Comparison of ENCODE assay signal across 16 mouse cellular contexts in genomic region chr14:30784614-30785013, GRCm38 (mm10).
"Had no signal": no experiment of that assay in that cellular context is flagged by ENCODE, and none has a peak within 500 bp of the region (broad histone marks: within the 10 kb centered on the region; RNA-seq: fewer than 3 reads in every experiment).

No protein-coding gene starts in this region.

- H3K27me3 ChIP-seq: liver, embryonic 15.5 days; lung, embryonic 15.5 days; megakaryocyte, embryonic 14.5 days; midbrain, embryonic 13.5 days; midbrain, embryonic 15.5 days; neural tube, embryonic 12.5 days had no signal

- H3K9me3 ChIP-seq: liver, embryonic 15.5 days; lung, embryonic 15.5 days; megakaryocyte, embryonic 14.5 days; midbrain, embryonic 13.5 days; midbrain, embryonic 15.5 days; neural tube, embryonic 12.5 days had no signal

- H3K9ac ChIP-seq: liver, embryonic 15.5 days; liver, postnatal 0 days; lung, embryonic 15.5 days; midbrain, embryonic 13.5 days; midbrain, embryonic 15.5 days; neural tube, embryonic 12.5 days had no signal

- H3K4me1 ChIP-seq: liver, embryonic 15.5 days; lung, embryonic 15.5 days; midbrain, embryonic 13.5 days; midbrain, embryonic 15.5 days; neural tube, embryonic 12.5 days had no signal

- H3K27ac ChIP-seq: liver, embryonic 15.5 days; lung, embryonic 15.5 days; macrophage; midbrain, embryonic 13.5 days; midbrain, embryonic 15.5 days; neural tube, embryonic 12.5 days had no signal

- H3K4me3 ChIP-seq: liver, embryonic 15.5 days; lung, embryonic 15.5 days; megakaryocyte, embryonic 14.5 days; midbrain, embryonic 13.5 days; midbrain, embryonic 15.5 days; neural tube, embryonic 12.5 days had no signal

- DNase-seq: liver, postnatal 0 days; lung, adult 2 months; lung, postnatal 14 days; lung, postnatal 36 days; right cerebral cortex, postnatal 14 days; thymus, adult 18-20 months; thymus, postnatal 14 days; thymus, postnatal 36 days had no signal

- H3K4me2 ChIP-seq: liver, embryonic 15.5 days; lung, embryonic 15.5 days; midbrain, embryonic 11.5 days; midbrain, embryonic 13.5 days; midbrain, embryonic 15.5 days; neural tube, embryonic 12.5 days had no signal
